Comparison of ENCODE assay signal across 9 mouse cellular contexts in the genomic region with DNA sequence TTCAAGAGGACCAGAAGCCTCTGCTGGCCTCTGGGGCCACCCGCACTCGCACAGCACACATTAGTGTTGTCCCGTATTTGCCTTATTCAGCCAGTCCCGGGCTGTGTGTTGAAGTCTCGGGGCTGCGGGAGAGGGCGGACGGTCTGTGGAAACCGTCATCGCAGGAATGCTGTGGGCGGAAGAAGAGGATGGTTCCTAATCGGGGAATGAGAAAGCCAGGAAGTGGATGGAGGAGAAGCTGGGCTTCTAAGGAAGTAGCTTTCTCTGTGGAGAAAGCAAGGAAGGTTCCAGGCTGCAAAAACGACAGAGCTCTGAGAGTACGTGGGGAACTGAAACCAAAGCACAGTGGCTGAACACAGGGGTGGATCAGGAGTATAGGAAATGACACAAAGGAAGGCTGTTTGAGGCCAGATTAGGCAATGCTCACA. TPM values are rescaled to one million over a fixed set of nuclear protein-coding genes. Genes with fewer than 3 reads are reported as not detected.
A peak's percentile ranks its signal among the peaks of the same experiment; 100 is the strongest.
DNase-seq lines count a peak whose midpoint lies in the region; ATAC-seq and TF ChIP-seq lines count a peak whose summit lies in the region.
"Had no signal": no experiment of that assay in that cellular context is flagged by ENCODE, and none has a peak within 500 bp of the region (broad histone marks: within the 10 kb centered on the region; RNA-seq: fewer than 3 reads in every experiment).

No protein-coding gene starts in this region.

- peak overlapping the region; percentile 44 for H3K27ac ChIP-seq in left cerebral cortex, adult 2 months
- H3K27ac ChIP-seq in heart, postnatal 0 days (ENCODE audit: low read depth) = peak overlapping the region; percentile 68
- H3K27ac ChIP-seq in limb, embryonic 15.5 days = peak overlapping the region; percentile 38; the same call in 1 of the 2 replicates
- no peak overlapping the region; the same call in 1 of the 2 replicates for H3K27ac ChIP-seq in neural tube, embryonic 15.5 days (replicated peaks)

- WGBS in heart, postnatal 0 days = 18% methylated on average over 14 of the region's 14 CpGs
- WGBS in limb, embryonic 15.5 days = 55% methylated on average over 14 of the region's 14 CpGs
- WGBS in neural tube, embryonic 15.5 days = 70% methylated on average over 14 of the region's 14 CpGs

- DNase-seq in left cerebral cortex, adult 2 months (ENCODE audit: extremely low spot score in 1 of 2, low spot score in 2 of 2) = no peak
- no peak for DNase-seq in left cerebral cortex, adult 8-10 months (ENCODE audit: low spot score in 2 of 2)
- peak; percentile 9 for DNase-seq in brain, embryonic 14.5 days (ENCODE audit: low read depth)
- peak; percentile 30 for DNase-seq in heart, postnatal 0 days (ENCODE audit: low spot score)
- DNase-seq in cerebellum, adult 9-10 months = no peak
- DNase-seq in embryo, embryonic 10.5 days (ENCODE audit: low spot score) = no peak

- H3K4me2 ChIP-seq in heart, postnatal 0 days (ENCODE audit: low read depth, low read length) = peak overlapping the region; percentile 66
- H3K4me2 ChIP-seq in limb, embryonic 15.5 days = peak overlapping the region; percentile 23
- peak overlapping the region; percentile 35 for H3K4me2 ChIP-seq in neural tube, embryonic 15.5 days

- H3K9me3 ChIP-seq in heart, postnatal 0 days (replicated peaks; ENCODE audit: control insufficient read depth, low read length) = no peaks in the 10 kb centered on the region
- H3K9me3 ChIP-seq in limb, embryonic 15.5 days = no peaks in the 10 kb centered on the region
- H3K9me3 ChIP-seq in neural tube, embryonic 15.5 days (replicated peaks) = no peaks in the 10 kb centered on the region

- H3K4me1 ChIP-seq in heart, postnatal 0 days (ENCODE audit: control insufficient read depth, insufficient read depth) = peaks cover 14% of the 10 kb centered on the region; the same call in 1 of the 2 replicates
- H3K4me1 ChIP-seq in limb, embryonic 15.5 days = peaks cover 3% of the 10 kb centered on the region; the same call in 1 of the 2 replicates
- no peaks in the 10 kb centered on the region for H3K4me1 ChIP-seq in neural tube, embryonic 15.5 days

- no peak; the same call in 1 of the 2 replicates for TF ChIP-seq CTCF in left cerebral cortex, adult 2 months (IDR thresholded peaks at IDR 0.05)
- no peak for TF ChIP-seq CTCF in brain, embryonic 14.5 days (IDR thresholded peaks at IDR 0.05; ENCODE audit: borderline replicate concordance, extremely low read depth, insufficient read depth, insufficient read length)
- no peak for TF ChIP-seq CTCF in heart, postnatal 0 days (IDR thresholded peaks at IDR 0.05; ENCODE audit: low read depth)

- no peaks in the 10 kb centered on the region for H3K27me3 ChIP-seq in heart, postnatal 0 days (ENCODE audit: control insufficient read depth, insufficient read depth, low read length)
- H3K27me3 ChIP-seq in limb, embryonic 15.5 days = no peaks in the 10 kb centered on the region
- H3K27me3 ChIP-seq in neural tube, embryonic 15.5 days (replicated peaks) = no peaks in the 10 kb centered on the region
- H3K27me3 ChIP-seq: Patski had no signal

- peak overlapping the region; percentile 22 for H3K4me3 ChIP-seq in left cerebral cortex, adult 2 months
- peak overlapping the region; percentile 46 for H3K4me3 ChIP-seq in heart, postnatal 0 days (ENCODE audit: low read depth, low read length)
- H3K4me3 ChIP-seq in limb, embryonic 15.5 days = no peak overlapping the region
- H3K4me3 ChIP-seq in neural tube, embryonic 15.5 days (replicated peaks) = no peak overlapping the region

- no peak for TF ChIP-seq POLR2A in brain, embryonic 14.5 days (IDR thresholded peaks at IDR 0.05; ENCODE audit: borderline replicate concordance, extremely low read depth, insufficient read depth, insufficient read length, poor library complexity, severe bottlenecking)

- intact Hi-C loops in left cerebral cortex, adult 2 months (cut with DNase I) = no loop called here

- H3K9ac ChIP-seq in heart, postnatal 0 days (replicated peaks; ENCODE audit: low read depth, low read length) = peak overlapping the region; percentile 62
- H3K9ac ChIP-seq in limb, embryonic 15.5 days = no peak overlapping the region
- H3K9ac ChIP-seq in neural tube, embryonic 15.5 days (replicated peaks) = no peak overlapping the region

- no peaks in the 10 kb centered on the region for H3K36me3 ChIP-seq in heart, postnatal 0 days (replicated peaks; ENCODE audit: control insufficient read depth, insufficient read depth, low read length)
- no peaks in the 10 kb centered on the region for H3K36me3 ChIP-seq in limb, embryonic 15.5 days
- no peaks in the 10 kb centered on the region for H3K36me3 ChIP-seq in neural tube, embryonic 15.5 days

- TF ChIP-seq EP300 in heart, postnatal 0 days (IDR thresholded peaks at IDR 0.05; ENCODE audit: low read depth) = no peak

- peak; percentile 75 for ATAC-seq in heart, postnatal 0 days (ENCODE audit: insufficient read depth, low read depth)
- ATAC-seq in limb, embryonic 15.5 days (ENCODE audit: insufficient number of reproducible peaks, low FRiP score, low TSS enrichment, low read depth) = no peak
- no peak for ATAC-seq in neural tube, embryonic 15.5 days (ENCODE audit: low FRiP score)
- ATAC-seq: Patski had no signal

RNA-seq across cellular contexts. Expression of gene Txk, which starts 43.6 kb away (rescaled TPM):
- under 1 TPM; 0.26 to 0.66 TPM for total RNA-seq in left cerebral cortex, adult 2 months (2021)
- under 1 TPM in 3 of 4 experiments, not detected in 1; 0.17 to 0.58 (median 0.34) TPM for total RNA-seq in left cerebral cortex, adult 8-10 months (2022)
- 0.07 and 0.08 TPM in 2 replicates for polyA plus RNA-seq in brain, embryonic 14.5 days (2012; rRNA removed)
- 0.19 TPM in 1 of 2 replicates, not detected in the other for total RNA-seq in heart, postnatal 0 days (2014; rRNA removed; ENCODE audit: low replicate concordance)
- 0.10 TPM in 1 of 2 replicates, not detected in the other for polyA plus RNA-seq in heart, postnatal 0 days (2015; fragmentation: Nextera tagmentation; extraction: Ambion mirVana)
- polyA plus RNA-seq in limb, embryonic 15.5 days (2015; fragmentation: Nextera tagmentation; extraction: Ambion mirVana) = 0.20 and 0.30 TPM in 2 replicates
- polyA plus RNA-seq in neural tube, embryonic 15.5 days (2015; fragmentation: Nextera tagmentation; extraction: Ambion mirVana) = 0.13 and 2.5 TPM in 2 replicates

Comparison
In these comparisons a context has a peak if more than half of its experiments do, and no peak if none do; other contexts are left out.
1. DNase-seq: peak in brain, embryonic 14.5 days (single experiment) and heart, postnatal 0 days (single experiment); none in left cerebral cortex, adult 2 months (0 of 2), left cerebral cortex, adult 8-10 months (0 of 2), cerebellum, adult 9-10 months (single experiment) and embryo, embryonic 10.5 days (single experiment).
2. H3K4me3 ChIP-seq: peak in left cerebral cortex, adult 2 months (single experiment) and heart, postnatal 0 days (single experiment); none in limb, embryonic 15.5 days (single experiment) and neural tube, embryonic 15.5 days (single experiment).
3. Peak in every context shown above with its lines, with median percentiles within 50 percentile points of each other: H3K4me2 ChIP-seq.